Mouse (Mus musculus) right cerebral cortex, postnatal 36 days (tissue): ENCODE results near the gene Ugt2b1.
"Not testable (repeated sequence)": the region's sequence is repeated elsewhere in the genome, so short reads cannot be mapped to it uniquely, and the experiment has no call there.

ENCODE experiments used
- DNase-seq, 2 experiments: peaks; one replicate each; pipeline ENCODE4 v3.0.0; 2022; ENCODE audit warnings: low spot score in 2 of 2, mixed read lengths in 1 of 2

The Ugt2b1 gene

GRCm38 (mm10) chr5:86926426-86926825 lies at the start of gene Ugt2b1:
TSS of gene Ugt2b1 (minus strand) at chr5:86926530.
- no peak for DNase-seq

- DNase-seq, result not testable (repeated sequence)
These were observed 40.9 kb upstream of the Ugt2b1 start for GRCm38 (mm10) chr5:86967271-86967670.

GRCm38 (mm10) chr5:86962849-86963248 lies 36.5 kb upstream of the Ugt2b1 start:
- not testable (repeated sequence) for DNase-seq

GRCm38 (mm10) chr5:86961587-86962358 lies 35.4 kb upstream of the Ugt2b1 start:
- DNase-seq, result no peak

GRCm38 (mm10) chr5:86960504-86960903 lies 34.2 kb upstream of the Ugt2b1 start:
- DNase-seq, result no peak

- no peak for DNase-seq
These were observed 15.8 kb upstream of the Ugt2b1 start for GRCm38 (mm10) chr5:86942111-86942510.

- no peak for DNase-seq
These were observed 5.6 kb downstream of the Ugt2b1 start for GRCm38 (mm10) chr5:86920661-86921233.

GRCm38 (mm10) chr5:86911357-86912099 lies 14.8 kb downstream of the Ugt2b1 start:
- no peak for DNase-seq

GRCm38 (mm10) chr5:86910770-86911169 lies 15.6 kb downstream of the Ugt2b1 start:
- no peak for DNase-seq

- no peak for DNase-seq
These were observed 19.6 kb downstream of the Ugt2b1 start, which contains the start of gene Ugt2b34 for GRCm38 (mm10) chr5:86906758-86907157. TSS of gene Ugt2b34 (minus strand) at chr5:86906937.

- DNase-seq, result no peak
These were observed 36.4 kb downstream of the Ugt2b1 start for GRCm38 (mm10) chr5:86889933-86890332.

- DNase-seq, result no peak
These were observed 37.9 kb downstream of the Ugt2b1 start for GRCm38 (mm10) chr5:86888420-86888819.

- no peak for DNase-seq
These were observed 39.2 kb downstream of the Ugt2b1 start for GRCm38 (mm10) chr5:86887081-86887480.

- DNase-seq, result no peak
These were observed 39.7 kb downstream of the Ugt2b1 start for GRCm38 (mm10) chr5:86886620-86887019.

- DNase-seq, result no peak
These were observed 54.5 kb downstream of the Ugt2b1 start for GRCm38 (mm10) chr5:86871877-86872276.
